Mouse (Mus musculus): ENCODE results near the gene Snx12. TPM values are rescaled to one million over a fixed set of nuclear protein-coding genes. Genes with fewer than 3 reads are reported as not detected.
A peak's percentile ranks its signal among the peaks of the same experiment; 100 is the strongest.

Snx12 gene
- polyA plus RNA-seq (2015; fragmentation: Nextera tagmentation; extraction: Ambion mirVana), result 50.4 and 54.3 TPM in 2 replicates

- 15% methylated on average over 55 of the region's 55 CpGs for WGBS
- H3K9ac ChIP-seq, result peak within 1 kb of the TSS; percentile 74
- H3K4me3 ChIP-seq, result peak within 1 kb of the TSS; percentile 54
- ATAC-seq (ENCODE audit: low FRiP score, low read depth), result peak; percentile 96
- H3K9me3 ChIP-seq, result no peaks in the 10 kb centered on the region
- H3K4me2 ChIP-seq (replicated peaks), result peak within 1 kb of the TSS; percentile 63
- H3K4me1 ChIP-seq, result no peaks in the 10 kb centered on the region
- no peaks in the 10 kb centered on the region for H3K36me3 ChIP-seq
- peak within 1 kb of the TSS; percentile 52; the same call in 1 of the 2 replicates for H3K27ac ChIP-seq
- H3K27me3 ChIP-seq, result peaks cover 18% of the 10 kb centered on the region
Measured at GRCm38 (mm10) chrX:101221834-101222795, at the start of gene Snx12. TSS of gene Snx12 (minus strand) at chrX:101222563.

GRCm38 (mm10) chrX:101268755-101269124 is 46.4 kb upstream of the Snx12 start, which contains the start of gene Gm20489:
TSS of gene Gm20489 (minus strand) at chrX:101269023.
- 44% methylated on average over 3 of the region's 3 CpGs for WGBS
- Histone ChIP-seq H3K27ac (no peak within 1 kb of the TSS), H3K4me1 (peaks cover 2% of the 10 kb centered on the region; the same call in 1 of the 2 replicates), H3K9me3 (no peaks in the 10 kb centered on the region), H3K4me3 (no peak within 1 kb of the TSS), H3K9ac (no peak within 1 kb of the TSS), H3K36me3 (no peaks in the 10 kb centered on the region), H3K27me3 (peaks cover 20% of the 10 kb centered on the region; the same call in 1 of the 2 replicates), H3K4me2 (replicated peaks) (no peak within 1 kb of the TSS)
- ATAC-seq (ENCODE audit: low FRiP score, low read depth), result no peak

GRCm38 (mm10) chrX:101268025-101268754 is 45.8 kb upstream of the Snx12 start, which contains the start of gene Il2rg:
TSS of gene Il2rg (minus strand) at chrX:101268255.
- H3K9me3 ChIP-seq, result no peaks in the 10 kb centered on the region
- no peak within 1 kb of the TSS for H3K9ac ChIP-seq
- H3K4me2 ChIP-seq (replicated peaks), result no peak within 1 kb of the TSS
- no peak within 1 kb of the TSS for H3K4me3 ChIP-seq
- 51% methylated on average over 5 of the region's 5 CpGs for WGBS
- no peak for ATAC-seq (ENCODE audit: low FRiP score, low read depth)
- 0 out of 2 replicates have a peak, but pooled peaks cover 2% of the 10 kb centered on the region for H3K4me1 ChIP-seq
- H3K27me3 ChIP-seq, result peaks cover 15% of the 10 kb centered on the region; the same call in 1 of the 2 replicates
- H3K36me3 ChIP-seq, result no peaks in the 10 kb centered on the region
- H3K27ac ChIP-seq, result no peak within 1 kb of the TSS

- no peak overlapping the region for H3K4me2 ChIP-seq (replicated peaks)
- H3K9ac ChIP-seq, result no peak overlapping the region
- H3K27ac ChIP-seq, result no peak overlapping the region
- 95% methylated on average over 6 of the region's 6 CpGs for WGBS
- no peaks in the 10 kb centered on the region for H3K36me3 ChIP-seq
- no peak overlapping the region for H3K4me3 ChIP-seq
- peaks cover 10% of the 10 kb centered on the region; the same call in 1 of the 2 replicates for H3K27me3 ChIP-seq
- no peaks in the 10 kb centered on the region for H3K9me3 ChIP-seq
- ATAC-seq (ENCODE audit: low FRiP score, low read depth), result no peak
- peaks cover 5% of the 10 kb centered on the region; the same call in 1 of the 2 replicates for H3K4me1 ChIP-seq
Measured at GRCm38 (mm10) chrX:101266631-101267030, 44.3 kb upstream of the Snx12 start.

- H3K27me3 ChIP-seq, result peaks cover 10% of the 10 kb centered on the region; the same call in 1 of the 2 replicates
- peaks cover 23% of the 10 kb centered on the region for H3K4me1 ChIP-seq
- no peaks in the 10 kb centered on the region for H3K9me3 ChIP-seq
- H3K9ac ChIP-seq, result no peak within 1 kb of the TSS
- H3K4me3 ChIP-seq, result no peak within 1 kb of the TSS
- H3K36me3 ChIP-seq, result peaks cover 4% of the 10 kb centered on the region; the same call in 1 of the 2 replicates
- no peak within 1 kb of the TSS for H3K4me2 ChIP-seq (replicated peaks)
- ATAC-seq (ENCODE audit: low FRiP score, low read depth), result no peak
- no peak within 1 kb of the TSS for H3K27ac ChIP-seq
- WGBS, result 94% methylated on average over 1 of the region's 1 CpGs
Measured at GRCm38 (mm10) chrX:101263892-101264291, 41.5 kb upstream of the Snx12 start, which contains the start of gene Gm614. TSS of gene Gm614 (minus strand) at chrX:101263992.

GRCm38 (mm10) chrX:101260441-101261325 is 38.3 kb upstream of the Snx12 start:
- H3K27ac ChIP-seq, result peak overlapping the region; percentile 87
- peak overlapping the region; percentile 28 for H3K4me2 ChIP-seq (replicated peaks)
- H3K27me3 ChIP-seq, result no peaks in the 10 kb centered on the region; the same call in 1 of the 2 replicates
- H3K36me3 ChIP-seq, result peaks cover 12% of the 10 kb centered on the region
- no peak overlapping the region for H3K4me3 ChIP-seq
- peak; percentile 86 for ATAC-seq (ENCODE audit: low FRiP score, low read depth)
- no peak overlapping the region for H3K9ac ChIP-seq
- H3K4me1 ChIP-seq, result peaks cover 42% of the 10 kb centered on the region
- no peaks in the 10 kb centered on the region for H3K9me3 ChIP-seq
- 19% methylated on average over 9 of the region's 13 CpGs for WGBS

- H3K4me1 ChIP-seq, result peaks cover 39% of the 10 kb centered on the region
- H3K9me3 ChIP-seq, result no peaks in the 10 kb centered on the region
- no peak for ATAC-seq (ENCODE audit: low FRiP score, low read depth)
- peak overlapping the region; percentile 62 for H3K4me3 ChIP-seq
- H3K36me3 ChIP-seq, result peaks cover 12% of the 10 kb centered on the region
- no peak overlapping the region for H3K27ac ChIP-seq
- WGBS, result 77% methylated on average over 13 of the region's 13 CpGs
- H3K9ac ChIP-seq, result peak overlapping the region; percentile 73; the same call in 1 of the 2 replicates
- H3K27me3 ChIP-seq, result no peaks in the 10 kb centered on the region
- H3K4me2 ChIP-seq (replicated peaks), result peak overlapping the region; percentile 71
Measured at GRCm38 (mm10) chrX:101256603-101257002, 34.2 kb upstream of the Snx12 start.

GRCm38 (mm10) chrX:101254740-101255139 is 32.4 kb upstream of the Snx12 start:
- H3K9ac ChIP-seq, result peak overlapping the region; percentile 73
- no peaks in the 10 kb centered on the region for H3K27me3 ChIP-seq
- H3K4me3 ChIP-seq, result peak overlapping the region; percentile 62
- H3K4me2 ChIP-seq (replicated peaks), result peak overlapping the region; percentile 71
- ATAC-seq (ENCODE audit: low FRiP score, low read depth), result peak; percentile 25
- H3K36me3 ChIP-seq, result peaks cover 12% of the 10 kb centered on the region
- H3K27ac ChIP-seq, result peak overlapping the region; percentile 78
- 15% methylated on average over 24 of the region's 26 CpGs for WGBS
- peaks cover 30% of the 10 kb centered on the region for H3K4me1 ChIP-seq
- H3K9me3 ChIP-seq, result no peaks in the 10 kb centered on the region

- no peaks in the 10 kb centered on the region for H3K9me3 ChIP-seq
- peak within 1 kb of the TSS; percentile 78 for H3K27ac ChIP-seq
- no peaks in the 10 kb centered on the region for H3K27me3 ChIP-seq
- WGBS, result 19% methylated on average over 47 of the region's 47 CpGs
- peak within 1 kb of the TSS; percentile 62 for H3K4me3 ChIP-seq
- peak; percentile 92 for ATAC-seq (ENCODE audit: low FRiP score, low read depth)
- peaks cover 24% of the 10 kb centered on the region for H3K4me1 ChIP-seq
- peaks cover 11% of the 10 kb centered on the region for H3K36me3 ChIP-seq
- H3K4me2 ChIP-seq (replicated peaks), result peak within 1 kb of the TSS; percentile 71
- H3K9ac ChIP-seq, result peak within 1 kb of the TSS; percentile 73
Measured at GRCm38 (mm10) chrX:101253952-101254729, 31.8 kb upstream of the Snx12 start, which contains the start of gene Foxo4. TSS of gene Foxo4 (plus strand) at chrX:101254528.

- H3K27me3 ChIP-seq, result peaks cover 11% of the 10 kb centered on the region; the same call in 1 of the 2 replicates
Measured at GRCm38 (mm10) chrX:101245011-101245410, 22.6 kb upstream of the Snx12 start.

More at GRCm38 (mm10) chrX:101245011-101245410, 22.6 kb upstream of the Snx12 start:
- H3K27ac ChIP-seq, result no peak overlapping the region
- no peak overlapping the region for H3K4me2 ChIP-seq (replicated peaks)
- H3K9ac ChIP-seq, result no peak overlapping the region
- H3K4me1 ChIP-seq, result no peaks in the 10 kb centered on the region
- no peak for ATAC-seq (ENCODE audit: low FRiP score, low read depth)
- WGBS, result 22% methylated on average over 1 of the region's 1 CpGs
- no peaks in the 10 kb centered on the region for H3K9me3 ChIP-seq
- H3K36me3 ChIP-seq, result no peaks in the 10 kb centered on the region
- H3K4me3 ChIP-seq, result no peak overlapping the region

Data from limb, embryonic 13.5 days (tissue).